Mouse (Mus musculus): ENCODE results near the gene Sdk1.

DNA sequence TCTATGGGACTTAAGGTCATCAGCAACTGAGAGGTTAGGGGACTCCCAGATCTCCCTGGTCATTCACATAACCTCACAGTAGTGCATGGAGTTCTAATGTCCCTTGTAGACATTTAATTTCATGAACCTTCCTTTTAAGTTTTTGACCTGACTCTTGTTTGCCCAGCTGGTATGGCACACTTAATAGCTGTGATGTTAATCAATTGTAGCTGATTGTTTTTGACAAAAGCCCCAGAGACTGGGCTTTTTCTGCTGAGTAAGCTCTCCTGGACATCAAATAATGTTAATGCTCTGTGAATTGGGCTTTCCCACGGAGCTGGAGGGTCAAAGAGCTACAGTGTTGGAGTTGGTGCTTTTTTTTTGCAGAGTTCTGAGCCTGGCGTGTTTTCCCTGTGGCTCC is 121.4 kb downstream of the Sdk1 start:
- TF ChIP-seq POLR2A (IDR thresholded peaks at IDR 0.05; ENCODE audit: insufficient read depth, low read depth, low read length), result no peak
- TF ChIP-seq CTCF (IDR thresholded peaks at IDR 0.05), result no peak
- no peak for TF ChIP-seq EP300 (IDR thresholded peaks at IDR 0.05; ENCODE audit: insufficient read depth, low read depth, low read length)

Data from heart, adult 2 months (tissue).